Mouse (Mus musculus) forebrain, embryonic 12.5 days (tissue): ENCODE measurements around the gene Camta1. TPM values are rescaled to one million over a fixed set of nuclear protein-coding genes. Genes with fewer than 3 reads are reported as not detected.
A peak's percentile ranks its signal among the peaks of the same experiment; 100 is the strongest.
"Not testable (repeated sequence)": the region's sequence is repeated elsewhere in the genome, so short reads cannot be mapped to it uniquely, and the experiment has no call there.

ENCODE experiments used
- ATAC-seq: fragments of 200-750 bp; cut with Nextera tagmentation; 2 replicates; pipeline ENCODE4 v1.8.0; 2017; ENCODE audit warnings: moderate TSS enrichment; ENCODE audit not compliant: low FRiP score
- H3K27ac ChIP-seq: fragments of 300-500 bp; sonication (generic); 2 replicates; pipeline ENCODE4 v1.5.1; 2016; ENCODE audit warnings: mild to moderate bottlenecking
- H3K27me3 ChIP-seq: fragments of 300-500 bp; sonication (generic); 2 replicates; pipeline ENCODE4 v1.6.1; 2016; ENCODE audit warnings: mild to moderate bottlenecking
- H3K36me3 ChIP-seq: fragments of 300-500 bp; sonication (generic); replicated peaks from 2 replicates; pipeline ENCODE4 v1.6.1; 2016; ENCODE audit warnings: mild to moderate bottlenecking
- H3K4me1 ChIP-seq: fragments of 300-500 bp; sonication (generic); 2 replicates; pipeline ENCODE4 v1.6.1; 2016
- H3K4me2 ChIP-seq: fragments of 300-500 bp; sonication (generic); 2 replicates; pipeline ENCODE4 v1.6.1; 2016; ENCODE audit warnings: mild to moderate bottlenecking, moderate library complexity
- H3K4me3 ChIP-seq: fragments of 300-500 bp; sonication (generic); replicated peaks from 2 replicates; pipeline ENCODE4 v1.5.1; 2016; ENCODE audit warnings: mild to moderate bottlenecking
- H3K9ac ChIP-seq: fragments of 300-500 bp; sonication (generic); 2 replicates; pipeline ENCODE4 v1.6.1; 2016; ENCODE audit warnings: mild to moderate bottlenecking
- H3K9me3 ChIP-seq: fragments of 300-500 bp; sonication (generic); 2 replicates; pipeline ENCODE4 v1.6.1; 2016
- WGBS: fragments of 180-500 bp; shearing (Covaris S2); methylation state at CpG from one replicate; pipeline ENCODE4 v1.1.7; 2016; 5-methylcytosine and 5-hydroxymethylcytosine counted together
- polyA plus RNA-seq: library from polyadenylated mRNA; unstranded; fragments of >200 nt; fragmentation: Nextera tagmentation; extraction: Ambion mirVana; gene quantifications from 2 replicates; pipeline ENCODE4 v1.2.1, GENCODE M21; 2016

The Camta1 gene
- polyA plus RNA-seq, 1 experiment from 2014 or later = 164 TPM

DNA sequence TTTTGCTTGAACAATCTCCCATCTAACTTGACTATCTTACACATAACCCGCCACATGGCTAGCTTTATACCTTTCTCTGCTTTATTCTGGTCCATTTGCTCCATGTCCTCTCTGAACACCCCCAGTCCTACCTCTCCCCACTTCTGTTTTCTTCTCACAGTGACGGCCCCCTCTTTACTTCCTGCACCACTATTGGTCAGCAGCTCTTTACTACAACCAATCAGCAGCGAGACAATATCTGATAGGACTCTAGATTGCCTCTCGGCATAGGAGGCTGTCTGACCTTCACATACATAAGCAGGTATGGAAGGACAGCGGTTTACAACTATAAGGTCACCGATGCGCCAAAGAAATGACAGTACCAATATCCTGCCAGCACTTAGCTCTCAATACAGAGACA lies 825.2 kb downstream of the Camta1 start:
- H3K27ac ChIP-seq = no peak overlapping the region
- no peaks in the 10 kb centered on the region for H3K4me1 ChIP-seq
- no peak overlapping the region for H3K4me2 ChIP-seq
- WGBS = 86% methylated on average over 7 of the region's 7 CpGs
- H3K9me3 ChIP-seq = no peaks in the 10 kb centered on the region
- H3K27me3 ChIP-seq = no peaks in the 10 kb centered on the region
- H3K9ac ChIP-seq = no peak overlapping the region
- H3K4me3 ChIP-seq = no peak overlapping the region
- no peaks in the 10 kb centered on the region for H3K36me3 ChIP-seq
- ATAC-seq = no peak

DNA sequence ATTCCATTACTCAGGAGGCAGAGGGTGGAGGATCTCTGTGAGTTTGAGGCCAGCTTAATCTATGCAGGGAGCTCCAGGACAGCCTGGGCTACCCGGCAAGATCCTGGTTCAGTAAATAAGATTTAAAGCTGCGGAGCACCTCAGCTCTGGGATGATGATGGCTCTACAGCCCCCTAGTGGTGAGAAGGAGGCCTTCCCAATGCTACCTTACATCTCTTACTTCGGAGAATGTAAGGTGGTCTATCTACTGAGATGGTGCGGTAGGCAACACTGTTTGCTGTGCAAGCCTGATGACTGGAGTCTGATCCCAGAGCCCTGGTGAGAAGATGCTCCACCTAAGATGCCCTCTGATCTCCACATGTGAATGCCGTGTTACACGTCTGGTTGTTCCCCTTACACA lies 834.7 kb downstream of the Camta1 start:
- Histone ChIP-seq H3K4me3 (no peak overlapping the region), H3K27me3 (no peaks in the 10 kb centered on the region), H3K4me1 (no peaks in the 10 kb centered on the region), H3K4me2 (no peak overlapping the region), H3K9ac (no peak overlapping the region), H3K9me3 (no peaks in the 10 kb centered on the region), H3K27ac (no peak overlapping the region), H3K36me3 (0 out of 2 replicates have a peak, but pooled peaks cover 4% of the 10 kb centered on the region)
- ATAC-seq = 0 out of 2 replicates have a peak, but pooled peaks have one; percentile 20
- 45% methylated on average over 6 of the region's 6 CpGs for WGBS

DNA sequence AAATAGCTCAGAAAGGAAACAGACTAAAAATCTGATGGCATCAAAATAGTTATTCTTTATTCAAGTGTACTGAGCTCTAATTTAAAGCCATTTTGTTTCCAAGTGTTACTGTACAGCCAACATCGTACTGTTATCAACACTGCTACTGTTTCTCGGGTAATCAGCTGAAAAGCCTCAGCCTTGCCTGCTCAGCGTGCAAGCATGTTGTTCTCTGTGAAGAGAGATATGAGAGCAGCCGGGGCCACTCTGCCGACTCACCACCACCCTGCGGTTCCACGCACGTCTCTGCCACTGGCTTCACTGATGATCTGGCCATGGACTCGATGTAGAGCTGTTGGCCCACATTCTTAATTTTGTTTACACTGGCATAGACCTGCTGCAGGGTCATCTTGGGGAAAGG lies 837.5 kb downstream of the Camta1 start:
- WGBS = 89% methylated on average over 9 of the region's 9 CpGs
- Histone ChIP-seq H3K9me3 (no peaks in the 10 kb centered on the region), H3K27me3 (no peaks in the 10 kb centered on the region), H3K4me2 (no peak overlapping the region), H3K27ac (no peak overlapping the region), H3K36me3 (0 out of 2 replicates have a peak, but pooled peaks cover 9% of the 10 kb centered on the region), H3K4me3 (no peak overlapping the region), H3K9ac (no peak overlapping the region), H3K4me1 (no peaks in the 10 kb centered on the region)
- ATAC-seq = no peak

DNA sequence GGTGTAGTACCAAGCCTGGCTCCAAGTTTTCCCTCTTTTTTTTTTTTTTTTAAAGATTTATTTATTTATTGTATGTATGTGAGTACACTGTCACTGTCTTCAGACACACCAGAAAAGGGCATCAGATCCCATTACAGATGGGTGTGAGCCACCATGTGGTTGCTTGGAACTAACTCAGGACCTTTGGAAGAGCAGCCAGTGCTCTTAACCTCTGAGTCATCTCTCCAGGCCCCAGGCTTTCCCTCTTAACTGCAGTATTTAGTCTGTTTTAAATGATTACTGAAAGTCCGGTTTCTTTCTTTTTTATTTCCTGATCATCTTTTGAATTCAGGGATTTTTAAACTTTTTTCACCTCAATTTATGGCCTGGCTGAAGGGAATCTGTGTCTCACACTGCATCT lies 844.3 kb downstream of the Camta1 start:
- WGBS = 97% methylated on average over 1 of the region's 1 CpGs

DNA sequence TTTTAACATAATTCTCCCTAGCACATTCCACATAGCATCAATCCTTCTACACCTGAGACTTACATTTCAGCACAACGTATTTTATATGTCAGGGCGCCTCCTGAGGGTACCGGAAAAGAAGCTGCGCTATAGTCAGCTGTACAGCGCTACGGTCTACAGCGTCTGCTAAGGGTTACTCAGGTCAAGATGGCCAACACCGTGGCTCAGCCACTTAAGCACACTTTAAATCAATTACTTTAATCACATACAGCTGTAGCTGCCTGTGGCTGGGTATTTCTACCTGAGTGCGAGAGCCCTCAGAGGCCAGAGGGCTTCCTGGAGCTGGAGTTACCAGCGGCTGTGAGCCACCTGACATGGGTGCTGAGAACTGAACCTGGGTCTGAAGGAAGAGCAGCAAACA lies 845.7 kb downstream of the Camta1 start:
- no peaks in the 10 kb centered on the region for H3K9me3 ChIP-seq
- no peak for ATAC-seq
- H3K9ac ChIP-seq = no peak overlapping the region
- H3K27ac ChIP-seq = no peak overlapping the region
- no peaks in the 10 kb centered on the region for H3K4me1 ChIP-seq
- no peak overlapping the region for H3K4me2 ChIP-seq
- H3K27me3 ChIP-seq = no peaks in the 10 kb centered on the region
- H3K36me3 ChIP-seq = peaks cover 17% of the 10 kb centered on the region
- no peak overlapping the region for H3K4me3 ChIP-seq
- 89% methylated on average over 10 of the region's 10 CpGs for WGBS

More for the DNA sequence above, 844.3 kb downstream of the Camta1 start:
- H3K4me1 ChIP-seq, H3K9ac ChIP-seq, H3K9me3 ChIP-seq, H3K27ac ChIP-seq, H3K27me3 ChIP-seq, H3K4me3 ChIP-seq, H3K4me2 ChIP-seq, ATAC-seq: not testable (repeated sequence)
- H3K36me3 ChIP-seq = peaks cover 25% of the 10 kb centered on the region

DNA sequence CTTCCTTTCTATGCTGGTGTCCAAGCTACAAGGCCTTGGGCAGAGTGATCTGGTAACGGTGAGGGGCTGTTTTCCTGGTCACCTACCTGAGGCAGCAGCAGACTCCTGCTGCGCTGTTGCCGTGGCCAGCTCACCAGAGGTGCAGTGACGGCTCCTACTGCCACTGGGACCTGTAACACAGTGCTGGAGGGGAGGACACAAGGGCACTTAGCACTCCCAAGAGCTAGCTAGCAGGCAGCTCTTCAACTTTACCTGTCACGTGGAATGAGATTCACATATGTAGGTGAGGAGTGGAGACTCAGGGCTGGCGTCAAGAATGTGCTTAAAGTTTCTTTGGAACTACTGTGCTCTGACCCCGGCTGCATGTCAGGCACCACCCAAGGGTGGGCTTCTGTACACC lies 851.4 kb downstream of the Camta1 start:
- no peak overlapping the region for H3K4me3 ChIP-seq
- ATAC-seq = no peak
- peaks cover 6% of the 10 kb centered on the region for H3K36me3 ChIP-seq
- H3K4me1 ChIP-seq = no peaks in the 10 kb centered on the region
- no peaks in the 10 kb centered on the region for H3K27me3 ChIP-seq
- H3K27ac ChIP-seq = no peak overlapping the region
- no peak overlapping the region for H3K4me2 ChIP-seq
- no peak overlapping the region for H3K9ac ChIP-seq
- 91% methylated on average over 7 of the region's 7 CpGs for WGBS
- no peaks in the 10 kb centered on the region for H3K9me3 ChIP-seq

DNA sequence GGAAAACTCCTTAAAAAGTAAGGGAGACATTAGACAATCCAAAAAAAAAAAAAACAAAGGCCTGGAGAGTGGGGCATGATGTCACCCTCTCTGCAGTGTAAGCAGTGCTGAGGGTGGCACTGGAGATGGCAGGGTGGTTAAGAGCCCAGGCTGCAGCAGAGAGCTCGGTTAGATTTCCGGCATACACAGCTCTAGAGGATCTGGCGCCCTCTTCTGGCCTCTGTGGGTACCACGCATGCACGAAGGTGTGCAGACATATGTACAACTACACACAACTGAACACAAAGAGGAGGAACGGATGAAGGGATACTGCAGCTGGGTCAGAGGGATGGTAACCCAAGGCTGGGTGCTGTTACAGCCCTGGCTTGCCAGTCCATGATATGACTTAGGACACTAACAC lies 854.7 kb downstream of the Camta1 start:
- Histone ChIP-seq H3K27me3 (no peaks in the 10 kb centered on the region), H3K36me3 (no peaks in the 10 kb centered on the region), H3K9ac (no peak overlapping the region), H3K4me2 (no peak overlapping the region), H3K4me1 (no peaks in the 10 kb centered on the region), H3K9me3 (no peaks in the 10 kb centered on the region), H3K27ac (no peak overlapping the region), H3K4me3 (no peak overlapping the region)
- ATAC-seq = no peak
- 51% methylated on average over 6 of the region's 6 CpGs for WGBS

DNA sequence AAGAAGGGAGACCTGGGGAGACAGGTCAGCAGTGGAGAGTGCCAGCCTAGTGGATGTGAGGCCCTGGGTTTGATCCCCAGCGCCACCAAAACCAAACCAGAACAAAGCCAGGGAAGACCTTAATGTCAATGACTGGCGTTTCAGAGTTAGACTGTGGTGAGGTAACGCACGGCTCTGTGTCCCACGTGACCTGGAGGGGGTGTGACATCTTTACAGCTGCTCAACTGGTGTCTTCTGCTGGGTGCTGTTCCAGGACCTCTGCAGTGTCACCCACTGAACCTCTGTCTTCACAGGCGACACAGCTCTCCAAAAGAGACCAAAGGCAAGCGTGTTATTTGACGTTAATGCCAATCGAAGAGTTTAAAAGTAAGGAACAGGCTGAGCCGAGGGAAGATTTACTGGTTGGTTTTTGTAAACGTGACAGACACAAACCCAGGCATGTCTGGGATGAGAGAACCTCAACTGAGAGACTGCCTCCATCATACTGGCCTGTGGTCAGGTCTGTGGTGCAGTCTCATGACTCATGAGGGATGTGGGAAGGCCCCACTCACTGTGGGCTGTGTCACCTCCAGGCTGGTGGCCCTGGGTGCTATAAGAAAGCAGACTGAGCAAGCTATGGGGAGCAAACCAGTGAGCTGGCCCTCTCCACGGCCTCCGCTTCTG lies 855.9 kb downstream of the Camta1 start:
- Histone ChIP-seq H3K4me1 (0 out of 2 replicates have a peak, but pooled peaks cover 2% of the 10 kb centered on the region), H3K36me3 (no peaks in the 10 kb centered on the region), H3K27me3 (no peaks in the 10 kb centered on the region), H3K4me2 (no peak overlapping the region), H3K4me3 (no peak overlapping the region), H3K9ac (no peak overlapping the region), H3K27ac (no peak overlapping the region), H3K9me3 (no peaks in the 10 kb centered on the region)
- ATAC-seq = no peak
- WGBS = 93% methylated on average over 13 of the region's 13 CpGs

DNA sequence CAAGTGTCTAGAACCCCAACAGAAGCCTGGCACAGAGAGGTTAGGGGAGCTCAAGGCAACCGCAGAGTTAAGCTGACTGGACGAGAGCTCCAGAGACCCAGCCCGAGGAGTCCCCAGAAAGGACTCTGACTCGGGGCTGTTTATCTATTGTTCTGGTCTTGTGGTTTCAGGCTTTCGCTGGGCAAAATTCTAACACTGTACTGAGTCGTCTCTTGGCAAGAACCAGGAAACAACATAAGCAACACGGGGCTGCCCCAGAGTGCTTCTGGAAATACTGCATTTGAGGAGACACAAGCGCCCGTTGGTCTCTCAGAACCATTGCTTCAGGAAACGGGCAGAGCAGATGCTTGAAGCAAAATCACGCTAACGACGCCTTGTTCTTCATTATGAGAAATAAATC lies 860.3 kb downstream of the Camta1 start:
- H3K4me3 ChIP-seq = no peak overlapping the region
- 74% methylated on average over 13 of the region's 13 CpGs for WGBS
- no peak overlapping the region for H3K4me2 ChIP-seq
- no peak overlapping the region for H3K27ac ChIP-seq
- H3K9me3 ChIP-seq = no peaks in the 10 kb centered on the region
- no peak overlapping the region for H3K9ac ChIP-seq
- no peaks in the 10 kb centered on the region for H3K36me3 ChIP-seq
- no peak for ATAC-seq
- H3K27me3 ChIP-seq = no peaks in the 10 kb centered on the region
- 0 out of 2 replicates have a peak, but pooled peaks cover 7% of the 10 kb centered on the region for H3K4me1 ChIP-seq

DNA sequence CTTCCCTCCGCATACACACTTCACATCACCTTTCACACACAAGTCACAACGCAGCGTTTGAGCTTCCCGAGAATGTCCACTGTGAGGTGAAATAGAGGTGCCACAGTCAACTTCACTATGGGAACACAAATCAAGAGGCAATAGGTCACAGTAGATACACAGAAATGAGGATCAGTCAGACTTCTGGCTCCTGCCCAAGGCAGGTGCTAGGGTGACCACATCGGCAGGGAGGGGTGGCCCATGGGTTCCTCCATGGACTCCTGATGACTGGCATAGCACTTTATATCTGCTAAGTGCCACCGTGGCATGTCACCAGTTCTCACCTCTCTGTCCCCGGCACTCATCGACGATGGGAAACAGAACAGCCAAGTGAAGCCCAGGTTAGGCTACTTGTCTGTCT lies 863.0 kb downstream of the Camta1 start:
- Histone ChIP-seq H3K36me3 (no peaks in the 10 kb centered on the region), H3K27me3 (no peaks in the 10 kb centered on the region), H3K4me1 (peaks cover 7% of the 10 kb centered on the region; the same call in 1 of the 2 replicates), H3K9ac (no peak overlapping the region), H3K27ac (no peak overlapping the region), H3K4me3 (no peak overlapping the region), H3K9me3 (no peaks in the 10 kb centered on the region), H3K4me2 (no peak overlapping the region)
- ATAC-seq = no peak
- 94% methylated on average over 9 of the region's 9 CpGs for WGBS

DNA sequence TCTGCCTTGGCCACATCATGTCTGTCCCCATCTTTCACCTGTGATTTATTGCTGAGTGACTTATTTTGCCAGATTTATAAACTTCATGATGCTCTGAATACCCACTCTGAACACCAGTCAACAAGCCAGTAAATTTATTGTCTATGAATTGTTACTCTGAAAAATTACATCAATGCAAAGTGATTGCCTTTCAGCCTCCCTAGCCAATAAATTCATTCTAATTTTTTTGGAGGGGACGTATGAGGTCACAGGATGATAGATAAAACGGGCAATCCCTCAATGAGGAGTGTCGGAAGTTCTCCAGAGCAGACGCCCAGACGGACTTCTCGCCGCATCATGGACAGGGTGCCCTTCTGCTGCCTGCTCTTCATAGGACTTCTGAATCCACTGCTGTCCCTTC lies 864.9 kb downstream of the Camta1 start, which contains the start of gene Uts2:
Gene Uts2, plus strand, starts transcription at position 301 of the 400 bp plus-strand sequence.
- H3K4me3 ChIP-seq = no peak within 1 kb of the TSS
- no peak within 1 kb of the TSS for H3K4me2 ChIP-seq
- no peaks in the 10 kb centered on the region for H3K27me3 ChIP-seq
- no peaks in the 10 kb centered on the region for H3K36me3 ChIP-seq
- no peak within 1 kb of the TSS for H3K27ac ChIP-seq
- H3K9ac ChIP-seq = no peak within 1 kb of the TSS
- peaks cover 7% of the 10 kb centered on the region; the same call in 1 of the 2 replicates for H3K4me1 ChIP-seq
- 96% methylated on average over 7 of the region's 7 CpGs for WGBS
- no peaks in the 10 kb centered on the region for H3K9me3 ChIP-seq
- no peak for ATAC-seq

DNA sequence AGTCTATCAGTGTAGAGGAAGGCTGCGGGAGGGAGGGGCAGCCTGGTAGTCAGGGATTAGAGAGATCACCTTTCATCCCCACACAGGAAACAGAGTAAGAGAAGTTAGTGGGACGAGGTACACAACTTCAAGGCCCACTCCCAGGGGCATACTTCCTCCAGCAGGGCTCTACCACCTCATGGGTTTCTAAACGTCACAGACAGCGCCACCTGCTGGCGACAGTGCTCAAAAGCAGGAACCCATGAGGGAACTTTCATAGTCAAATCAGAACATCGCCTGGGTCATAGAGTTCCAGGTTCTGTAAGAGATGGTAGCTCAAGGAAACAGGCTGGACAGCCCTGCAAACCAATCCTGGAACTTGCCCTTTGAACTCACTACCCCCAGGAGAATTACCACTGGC lies 871.5 kb downstream of the Camta1 start:
- Histone ChIP-seq H3K4me3 (no peak overlapping the region), H3K9me3 (no peaks in the 10 kb centered on the region), H3K9ac (no peak overlapping the region), H3K27me3 (no peaks in the 10 kb centered on the region), H3K4me1 (no peaks in the 10 kb centered on the region; the same call in 1 of the 2 replicates), H3K4me2 (no peak overlapping the region), H3K36me3 (no peaks in the 10 kb centered on the region), H3K27ac (no peak overlapping the region)
- 49% methylated on average over 6 of the region's 6 CpGs for WGBS
- no peak for ATAC-seq

DNA sequence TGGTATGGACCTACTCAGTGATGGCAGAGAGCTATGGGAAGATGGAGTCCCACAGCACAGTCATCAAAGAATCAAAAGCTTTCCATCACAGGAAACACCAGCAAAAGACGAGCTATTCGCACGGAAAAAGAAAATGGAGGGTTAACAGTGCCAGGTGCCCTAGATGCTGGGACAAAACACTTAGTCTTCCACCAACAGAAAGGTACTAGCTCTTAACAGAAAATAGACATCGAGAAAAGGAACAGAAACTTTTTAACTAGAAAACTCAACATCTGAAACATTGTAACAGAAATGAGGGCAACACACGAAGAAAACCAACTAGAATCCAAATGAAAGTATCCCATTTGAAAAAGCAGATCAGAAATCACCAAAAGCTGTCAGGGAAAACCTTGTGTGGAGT lies 881.5 kb downstream of the Camta1 start:
- WGBS = 90% methylated on average over 5 of the region's 5 CpGs
- Histone ChIP-seq H3K36me3 (no peaks in the 10 kb centered on the region), H3K4me2 (no peak overlapping the region), H3K4me3 (no peak overlapping the region), H3K4me1 (no peaks in the 10 kb centered on the region), H3K27ac (no peak overlapping the region), H3K9me3 (no peaks in the 10 kb centered on the region), H3K27me3 (no peaks in the 10 kb centered on the region), H3K9ac (no peak overlapping the region)
- ATAC-seq = no peak
